Mouse (Mus musculus): ENCODE data around the gene Gaa.
"Not testable (repeated sequence)": the region's sequence is repeated elsewhere in the genome, so short reads cannot be mapped to it uniquely, and the experiment has no call there.

Gene Gaa

DNA sequence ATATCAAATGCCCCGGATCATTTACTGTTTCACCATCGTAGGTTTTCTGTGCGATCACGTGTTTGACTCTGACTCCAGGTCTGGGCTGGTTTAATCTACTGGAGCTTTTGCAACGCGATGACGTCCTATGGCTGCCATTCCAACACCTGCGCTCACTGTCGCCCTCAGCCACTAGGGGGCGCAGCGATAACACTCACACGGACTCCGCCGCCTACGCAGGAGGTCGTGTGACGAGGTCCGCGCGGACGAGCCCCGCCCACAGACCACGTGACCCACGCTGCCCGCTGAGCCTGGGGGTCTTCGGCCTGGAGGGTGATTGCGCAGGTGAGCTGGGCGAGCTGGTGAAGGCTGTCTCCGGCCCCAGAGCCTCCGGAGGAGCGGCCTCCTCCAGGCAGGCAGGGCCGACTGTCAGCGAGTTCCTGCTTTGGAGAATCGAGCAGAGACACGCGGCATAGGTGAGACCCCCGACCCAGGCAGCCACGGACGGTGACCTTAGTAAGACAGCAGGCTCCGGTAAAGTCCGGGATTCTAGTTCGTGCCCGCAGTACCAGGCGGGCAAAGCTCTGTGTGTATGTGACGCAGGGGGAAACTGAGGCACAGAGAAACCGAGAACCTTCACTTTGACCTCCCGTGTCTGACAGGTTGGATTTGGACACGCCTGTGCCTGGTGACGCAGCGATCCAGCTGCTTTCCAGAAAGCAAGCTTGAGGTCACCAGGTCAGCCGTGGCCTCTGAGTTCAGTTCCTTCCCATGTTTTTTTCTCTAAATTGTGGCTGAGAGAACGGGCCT is at the start of gene Gaa:
Gaa (plus strand) TSS at position 120 of the 789 bp plus-strand sequence.
- in situ Hi-C loops (cut with MboI, MseI) = no loop called here

DNA sequence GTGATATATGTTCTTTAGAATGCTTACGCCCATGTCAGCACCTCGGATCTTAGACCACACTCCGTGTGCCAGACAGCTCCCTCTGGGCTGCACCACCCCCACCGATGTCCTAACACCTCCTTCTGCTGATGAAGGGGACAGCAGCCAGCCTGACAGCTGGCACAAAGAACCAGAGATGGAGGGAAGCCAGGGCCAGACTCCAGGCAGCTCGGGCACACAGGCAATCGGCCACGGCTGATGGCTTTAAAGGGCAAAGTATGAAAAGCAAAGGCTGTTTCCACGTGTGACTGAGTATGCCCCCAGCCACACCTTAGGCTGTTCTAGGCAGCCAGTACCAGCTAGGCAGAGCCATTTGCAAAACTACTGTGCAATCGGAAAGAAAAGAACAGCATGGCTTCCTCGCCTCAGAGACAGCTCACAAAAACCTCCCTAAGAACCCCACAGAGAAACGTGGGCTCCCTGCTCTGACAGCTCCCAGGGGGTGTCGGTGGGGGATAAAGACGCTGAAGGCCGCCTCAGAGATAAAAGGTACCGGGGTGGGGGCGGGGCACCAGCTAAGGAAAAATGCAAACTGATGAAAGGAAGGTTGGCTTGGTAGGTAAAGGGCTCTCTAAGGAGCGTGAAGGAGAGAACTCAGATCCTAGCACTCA is 47.7 kb upstream of the Gaa start:
- in situ Hi-C loops (cut with MboI, MseI) = no loop called here

DNA sequence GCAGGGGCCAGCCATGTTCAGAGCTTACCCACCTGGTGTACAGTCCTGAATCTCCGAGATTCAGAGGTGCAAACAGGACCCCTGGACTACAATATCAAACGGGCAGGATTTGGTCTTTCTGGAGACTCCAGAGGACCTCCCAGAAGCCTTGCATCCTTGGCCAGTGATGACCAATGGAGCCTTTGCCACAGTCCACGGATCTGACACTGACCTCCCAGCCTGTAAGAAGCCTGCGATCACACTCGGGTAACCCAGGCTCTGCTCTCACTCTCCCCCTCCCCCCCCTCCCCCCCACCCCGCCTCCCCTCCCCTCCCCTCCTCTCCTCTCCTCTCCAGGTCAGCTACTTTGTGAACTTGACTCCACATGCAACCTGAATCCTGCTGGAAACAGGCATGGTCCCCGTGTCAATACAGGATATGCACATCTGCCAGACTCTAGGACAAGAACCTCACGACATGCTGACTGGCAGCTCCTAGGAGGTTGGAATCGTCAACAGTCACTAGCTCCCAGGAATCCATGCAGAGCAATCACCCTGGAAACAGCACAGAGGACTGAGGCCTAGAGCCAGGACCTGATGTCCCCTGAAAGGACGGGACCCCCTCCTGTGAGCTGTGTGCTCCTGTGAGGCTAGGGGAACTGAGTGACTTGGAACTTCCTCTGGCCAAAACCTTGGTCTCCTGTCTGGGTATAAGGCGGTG is 45.7 kb upstream of the Gaa start:
- in situ Hi-C loops (cut with MboI, MseI) = no loop called here

DNA sequence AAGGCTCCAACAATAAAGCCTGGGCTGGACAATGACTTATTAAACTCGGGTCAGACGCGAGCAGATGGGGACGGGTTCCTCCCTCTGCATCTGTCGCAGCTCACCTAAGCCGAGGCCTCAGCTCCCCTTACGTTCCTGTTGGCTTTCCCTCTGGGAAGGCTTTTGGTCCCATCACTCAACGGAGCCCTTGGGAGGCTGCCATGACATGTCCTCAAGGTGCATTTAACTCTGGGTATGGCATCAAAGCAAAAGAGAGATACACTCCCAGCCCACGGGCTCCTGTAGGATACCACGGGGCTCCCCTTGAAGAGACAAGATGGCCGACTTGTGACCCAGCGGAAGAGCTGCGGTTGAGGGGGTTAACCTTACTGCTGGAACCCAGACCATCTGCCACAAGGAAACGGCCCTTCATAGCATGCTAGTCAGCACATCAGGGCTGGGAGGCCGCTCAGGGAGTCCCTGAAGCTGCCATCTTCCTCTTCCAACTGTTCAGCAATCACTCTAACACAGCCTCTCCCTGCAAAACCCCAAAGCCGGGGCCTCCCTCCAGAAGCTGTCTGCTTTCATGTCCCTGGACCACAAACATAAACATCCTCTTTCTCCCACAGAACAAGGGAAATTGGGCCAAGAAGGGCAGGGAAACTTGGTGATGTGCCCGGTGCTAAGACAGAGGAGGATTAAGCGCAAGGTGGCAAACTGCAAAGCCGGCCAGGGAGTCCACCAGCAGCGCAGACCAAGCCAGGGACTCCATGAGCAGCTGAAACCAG is 44.4 kb upstream of the Gaa start:
- in situ Hi-C loops (cut with MboI, MseI) = no loop called here

DNA sequence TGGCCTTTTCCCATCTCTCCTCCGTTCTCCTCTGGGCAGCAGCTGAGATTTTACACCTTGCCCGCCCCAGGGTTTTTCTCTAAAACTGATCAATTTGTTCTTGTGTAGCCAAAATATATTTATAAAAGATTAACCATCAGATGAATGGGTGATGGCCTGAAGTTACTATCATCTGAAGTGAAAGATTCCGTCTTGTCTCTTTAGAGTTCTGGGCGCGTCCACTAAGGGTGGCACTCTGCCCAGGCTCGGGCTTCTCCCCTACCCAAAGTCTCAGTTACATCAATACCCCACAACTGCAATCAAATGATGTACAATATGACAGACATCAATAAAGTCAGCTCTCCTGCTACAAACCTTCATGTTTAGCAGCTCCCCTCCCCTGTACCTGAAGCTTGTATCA is 42.8 kb upstream of the Gaa start:
- in situ Hi-C loops (cut with MboI, MseI) = no loop called here

DNA sequence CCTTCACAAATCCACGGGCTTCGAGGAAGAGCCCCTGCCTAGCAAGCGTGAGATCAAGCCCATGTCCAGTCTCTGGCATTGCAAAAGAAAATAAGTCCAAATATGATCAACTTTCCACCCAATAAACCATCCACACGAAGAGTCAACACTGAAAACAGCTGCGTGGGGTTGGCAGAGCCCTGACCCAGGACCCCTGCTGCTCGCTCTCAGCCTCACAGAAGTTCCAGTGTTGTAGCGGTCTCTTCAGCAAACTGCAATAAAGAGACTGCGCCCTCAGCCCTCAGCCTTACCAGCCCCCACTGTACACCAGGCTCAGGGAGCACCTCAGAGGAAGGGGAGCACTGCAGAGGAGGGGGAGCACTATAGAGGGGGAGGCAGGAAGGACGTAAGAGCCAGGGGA is 42.1 kb upstream of the Gaa start:
- in situ Hi-C loops (cut with MboI, MseI) = no loop called here

DNA sequence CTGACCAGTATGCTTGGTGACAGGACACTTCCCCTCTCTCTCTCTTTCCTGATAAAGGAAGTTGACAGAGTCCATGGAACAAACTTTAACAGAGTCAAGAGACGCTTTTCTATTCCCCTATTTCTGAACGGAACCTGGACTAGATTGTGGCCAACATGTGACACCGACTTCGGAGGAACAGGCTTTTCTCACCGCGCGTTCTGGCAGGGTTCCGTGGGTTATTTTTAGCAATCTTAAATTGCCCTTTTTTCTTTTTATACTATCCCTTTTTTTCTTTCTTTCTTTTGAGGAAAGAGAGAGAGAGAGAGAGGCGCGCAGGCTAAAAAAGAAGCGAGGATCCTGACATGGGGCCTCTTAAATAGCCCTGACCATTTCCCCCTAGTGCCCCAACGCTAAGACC is 40.1 kb upstream of the Gaa start:
- in situ Hi-C loops (cut with MboI, MseI) = no loop called here

DNA sequence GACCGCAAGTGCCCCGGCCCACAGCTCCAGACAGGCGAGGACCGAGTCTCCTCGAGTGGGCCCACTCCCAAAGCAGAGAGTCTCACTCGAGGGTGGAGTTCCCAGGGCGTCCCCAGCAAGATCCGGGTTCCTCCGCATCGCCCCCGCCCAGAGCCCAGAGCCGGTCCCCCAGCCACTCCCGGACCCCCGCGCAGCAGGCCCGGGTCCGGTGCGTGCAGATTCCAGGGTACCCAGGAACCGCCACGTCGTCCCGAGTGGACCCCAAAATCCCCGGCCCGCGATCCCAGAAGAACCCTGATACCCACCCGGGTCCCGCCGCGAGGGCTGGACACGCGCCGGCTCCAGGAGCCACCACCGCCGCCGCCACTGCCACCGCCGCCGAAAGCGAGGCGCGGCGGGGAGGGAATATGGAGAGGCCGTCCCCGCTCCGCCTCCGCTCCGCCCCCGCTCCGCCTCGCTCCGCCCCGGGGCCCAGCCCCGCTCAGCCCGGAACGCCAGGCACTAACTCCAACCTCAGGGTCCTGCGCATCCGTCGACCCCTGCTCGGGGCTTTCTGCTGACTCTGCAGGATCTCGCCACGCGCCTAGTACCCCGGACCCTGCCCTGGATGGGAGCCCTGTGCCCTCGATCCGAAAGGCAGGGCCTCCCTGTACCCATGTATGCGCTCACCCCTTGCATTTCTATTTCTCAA is 39.5 kb upstream of the Gaa start, which contains the start of the genes Tbc1d16 and Ccdc40:
Tbc1d16 (minus strand) TSS at position 409 of the 691 bp plus-strand sequence.
Ccdc40 (plus strand) TSS at position 482 of the 691 bp plus-strand sequence.
- in situ Hi-C loops (cut with MboI, MseI) = no loop called here

DNA sequence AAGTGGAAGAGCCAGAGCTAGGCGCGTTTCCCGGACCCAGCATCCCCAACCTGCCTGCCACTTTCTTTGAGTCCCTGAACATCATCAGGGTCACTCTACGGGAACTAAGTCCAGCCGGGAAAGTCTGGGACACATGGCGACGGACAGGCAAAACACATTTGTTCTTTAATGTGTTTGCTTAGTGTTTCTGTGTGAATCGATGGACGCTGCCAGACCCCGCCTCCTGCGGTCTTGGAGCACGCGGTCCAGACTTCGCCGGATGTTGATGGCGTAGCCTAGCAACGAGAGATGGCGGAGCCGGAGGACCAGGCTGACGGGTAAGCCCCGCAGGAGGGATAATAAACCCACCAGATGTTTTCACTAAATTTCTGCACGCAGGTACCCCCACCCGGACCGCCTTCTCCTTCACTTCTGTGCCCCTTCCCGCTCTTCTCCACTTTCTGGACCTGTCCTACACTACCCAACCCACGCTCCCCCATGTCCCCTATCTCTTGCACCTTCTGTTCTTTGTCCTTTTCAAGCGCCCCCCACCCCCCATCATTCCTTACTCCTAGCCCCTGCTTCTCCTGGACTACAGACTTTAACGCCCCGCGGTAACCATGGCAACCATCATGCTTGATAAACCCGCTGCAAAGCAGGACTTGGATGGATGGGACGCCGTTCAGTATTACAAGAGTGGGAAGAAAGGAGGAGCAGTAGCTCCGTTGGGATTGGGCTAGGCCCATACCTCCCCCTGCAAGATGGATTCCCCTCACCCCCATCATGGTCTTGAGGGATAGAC is 38.7 kb upstream of the Gaa start:
- in situ Hi-C loops (cut with MboI, MseI) = no loop called here

GRCm38 (mm10) chr11:119234770-119235169 is 32.9 kb upstream of the Gaa start:
- in situ Hi-C loops (cut with MboI, MseI) = no loop called here

- in situ Hi-C loops (cut with MboI, MseI) = no loop called here
Observed at GRCm38 (mm10) chr11:119235596-119235995, 32.1 kb upstream of the Gaa start.

- in situ Hi-C loops (cut with MboI, MseI) = no loop called here
Observed at GRCm38 (mm10) chr11:119236354-119236753, 31.3 kb upstream of the Gaa start.

- in situ Hi-C loops (cut with MboI, MseI) = no loop called here
Observed at GRCm38 (mm10) chr11:119237007-119237406, 30.7 kb upstream of the Gaa start.

- in situ Hi-C loops (cut with MboI, MseI) = no loop called here
Observed at GRCm38 (mm10) chr11:119237568-119238304, 30.0 kb upstream of the Gaa start.

DNA sequence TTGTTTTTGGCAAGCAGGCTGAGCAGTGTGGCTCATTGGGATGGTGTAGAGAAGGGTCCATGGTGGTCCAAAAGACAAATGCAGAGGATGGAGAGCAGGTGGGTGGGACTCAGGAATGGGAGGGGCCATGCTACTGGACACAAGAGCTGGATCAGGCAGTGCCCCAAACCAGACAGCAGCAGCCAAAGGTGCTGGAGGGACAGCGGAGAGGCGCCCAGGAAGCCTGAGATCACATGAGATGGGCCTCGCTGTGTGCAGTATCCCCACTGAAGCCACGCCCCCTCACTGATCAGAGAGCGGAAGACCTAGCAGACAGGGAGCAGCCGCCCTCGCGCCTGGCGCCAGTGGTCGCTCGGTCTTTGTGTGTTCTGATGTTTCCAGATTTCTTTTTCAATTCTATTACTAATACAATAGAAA is 29.4 kb upstream of the Gaa start:
- in situ Hi-C loops (cut with MboI, MseI) = no loop called here

- in situ Hi-C loops (cut with MboI, MseI) = no loop called here
Observed at GRCm38 (mm10) chr11:119239480-119239879, 28.2 kb upstream of the Gaa start.

DNA sequence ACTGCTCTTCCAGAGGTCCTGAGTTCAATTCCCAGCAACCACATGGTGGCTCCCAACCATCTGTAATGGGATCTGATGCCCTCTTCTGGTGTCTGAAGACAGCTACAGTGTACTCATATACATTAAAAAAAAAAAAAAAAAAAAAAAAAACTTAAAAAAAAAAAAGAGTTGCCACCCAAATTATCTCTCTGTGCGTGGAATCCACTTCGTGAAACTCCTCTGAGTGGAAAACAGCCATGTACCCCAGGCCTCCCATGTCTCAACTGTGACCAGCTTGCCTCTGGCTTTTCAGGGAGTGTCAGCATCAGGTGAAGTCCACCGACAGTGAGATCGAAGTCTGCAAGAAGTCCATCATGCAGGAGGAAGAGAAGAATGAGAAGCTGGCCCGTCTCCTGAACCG is 22.1 kb upstream of the Gaa start:
- in situ Hi-C loops (cut with MboI, MseI) = not testable (repeated sequence)

GRCm38 (mm10) chr11:119249011-119249410 is 18.7 kb upstream of the Gaa start:
- in situ Hi-C loops (cut with MboI, MseI) = no loop called here

- in situ Hi-C loops (cut with MboI, MseI) = no loop called here
Observed at GRCm38 (mm10) chr11:119250998-119251397, 16.7 kb upstream of the Gaa start.
